Comparison of ENCODE assay signal across 8 mouse cellular contexts in the genomic region with DNA sequence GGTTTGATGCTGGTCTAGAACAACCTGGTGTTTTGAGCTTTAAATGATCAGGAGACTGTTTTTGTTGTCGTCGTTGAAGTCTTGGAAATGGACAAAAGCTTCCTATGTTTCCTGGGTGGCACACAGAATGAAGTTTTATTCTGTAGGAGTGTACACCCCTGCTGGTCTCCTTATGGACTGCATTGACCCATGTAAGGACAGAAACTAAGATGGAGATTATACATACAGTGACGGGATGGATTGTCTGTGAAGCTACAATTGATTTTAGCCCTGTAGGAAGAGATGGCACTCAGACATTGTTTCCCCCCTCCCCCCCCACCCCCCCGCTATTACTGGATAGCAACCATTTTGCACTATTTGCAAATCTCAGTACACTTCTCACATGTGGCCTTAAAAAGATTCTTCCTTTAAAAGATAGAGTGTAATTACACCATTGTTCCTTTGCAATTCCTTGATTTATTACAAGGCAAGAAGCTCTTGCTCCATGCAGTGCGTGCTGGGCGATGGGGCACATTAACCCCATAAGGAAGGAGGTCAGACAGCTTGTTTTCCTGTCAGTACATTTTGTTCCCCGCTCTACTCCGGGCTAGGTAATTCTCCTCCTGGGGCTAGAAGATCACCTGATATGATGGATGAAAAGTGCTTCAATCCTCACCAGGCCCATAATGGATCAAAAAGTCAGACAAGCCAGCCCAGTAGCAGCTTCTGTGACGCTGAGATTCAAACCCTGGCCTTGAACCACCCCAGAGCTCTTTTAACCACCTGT. TPM values are rescaled to one million over a fixed set of nuclear protein-coding genes. Genes with fewer than 3 reads are reported as not detected.
A peak's percentile ranks its signal among the peaks of the same experiment; 100 is the strongest.
DNase-seq lines count a peak whose midpoint lies in the region; ATAC-seq and TF ChIP-seq lines count a peak whose summit lies in the region.

No protein-coding gene starts in this region.

- 33% methylated on average over 9 of the region's 9 CpGs for WGBS in heart, embryonic 15.5 days
- WGBS in liver, embryonic 11.5 days = 35% methylated on average over 9 of the region's 9 CpGs

- peak overlapping the region; percentile 62 for H3K4me3 ChIP-seq in heart, embryonic 15.5 days
- peak overlapping the region; percentile 80; the same call in 1 of the 2 replicates for H3K4me3 ChIP-seq in G1E (ENCODE audit: low read depth, low read length)
- H3K4me3 ChIP-seq in liver, embryonic 11.5 days (ENCODE audit: low read depth, low read length) = peak overlapping the region; percentile 64

- no peak for TF ChIP-seq CTCF in G1E (IDR thresholded peaks at IDR 0.05; ENCODE audit: low read depth, low read length)

- intact Hi-C loops in left cerebral cortex, postnatal 4 days (cut with DNase I) = loop anchor here (10.0 kb wide), 1 partner anchor 159 kb away; a partner anchor contains a TSS

- peak overlapping the region; percentile 77 for H3K4me2 ChIP-seq in heart, embryonic 15.5 days
- H3K4me2 ChIP-seq in liver, embryonic 11.5 days = peak overlapping the region; percentile 77

- no peaks in the 10 kb centered on the region for H3K27me3 ChIP-seq in heart, embryonic 15.5 days
- peaks cover 3% of the 10 kb centered on the region; the same call in 1 of the 2 replicates for H3K27me3 ChIP-seq in G1E (ENCODE audit: insufficient read depth, low read length)
- no peaks in the 10 kb centered on the region for H3K27me3 ChIP-seq in liver, embryonic 11.5 days (replicated peaks; ENCODE audit: control insufficient read depth, insufficient read depth, low read length)
- H3K27me3 ChIP-seq in splenic B cell, adult 2 months (ENCODE audit: control insufficient read depth, insufficient read depth, low read length, poor library complexity, severe bottlenecking) = no peaks in the 10 kb centered on the region

- no peaks in the 10 kb centered on the region for H3K9me3 ChIP-seq in heart, embryonic 15.5 days (replicated peaks)
- no peaks in the 10 kb centered on the region for H3K9me3 ChIP-seq in G1E (replicated peaks)
- H3K9me3 ChIP-seq in liver, embryonic 11.5 days (ENCODE audit: control insufficient read depth, low read length) = no peaks in the 10 kb centered on the region

- no peak for DNase-seq in heart, adult 18-20 months
- no peak for DNase-seq in G1E (ENCODE audit: low spot score)
- DNase-seq in liver, embryonic 11.5 days (ENCODE audit: low spot score) = no peak
- DNase-seq in splenic B cell, adult 2 months (ENCODE audit: low read depth, low spot score) = peak; percentile 9
- DNase-seq in thymus, postnatal 0 days (ENCODE audit: low spot score) = no peak
- no peak for DNase-seq in left cerebral cortex, postnatal 4 days

- peak overlapping the region; percentile 56; the same call in 1 of the 2 replicates for H3K27ac ChIP-seq in heart, embryonic 15.5 days
- no peak overlapping the region for H3K27ac ChIP-seq in liver, embryonic 11.5 days (ENCODE audit: low read depth, low read length)

- peak; percentile 34; the same call in 1 of the 2 replicates for ATAC-seq in heart, embryonic 15.5 days (replicated peaks; ENCODE audit: insufficient number of reproducible peaks, insufficient read depth, low FRiP score, low read depth)
- ATAC-seq in G1E (ENCODE audit: extremely low read depth, insufficient number of reproducible peaks, low FRiP score, poor library complexity, severe bottlenecking) = no peak
- ATAC-seq in erythroid progenitor cell, adult 5-6 weeks (replicated peaks; ENCODE audit: low FRiP score, poor library complexity, severe bottlenecking) = peak; percentile 61
- peak; percentile 46; the same call in 1 of the 2 replicates for ATAC-seq in liver, embryonic 11.5 days (replicated peaks; ENCODE audit: low FRiP score)

- peaks cover 14% of the 10 kb centered on the region for H3K4me1 ChIP-seq in heart, embryonic 15.5 days (replicated peaks)
- H3K4me1 ChIP-seq in G1E (ENCODE audit: insufficient read depth, low read depth, low read length) = peaks cover 16% of the 10 kb centered on the region
- H3K4me1 ChIP-seq in liver, embryonic 11.5 days (replicated peaks; ENCODE audit: control insufficient read depth, insufficient read depth, low read length) = peaks cover 12% of the 10 kb centered on the region

- H3K36me3 ChIP-seq in heart, embryonic 15.5 days = no peaks in the 10 kb centered on the region
- peaks cover 14% of the 10 kb centered on the region for H3K36me3 ChIP-seq in G1E (replicated peaks)
- no peaks in the 10 kb centered on the region for H3K36me3 ChIP-seq in liver, embryonic 11.5 days (ENCODE audit: control insufficient read depth, insufficient read depth, low read length)
- H3K36me3 ChIP-seq in splenic B cell, adult 2 months (ENCODE audit: control insufficient read depth, insufficient read depth, low read length, poor library complexity, severe bottlenecking) = no peaks in the 10 kb centered on the region

- H3K9ac ChIP-seq in heart, embryonic 15.5 days = peak overlapping the region; percentile 71
- H3K9ac ChIP-seq in liver, embryonic 11.5 days (ENCODE audit: low read depth, low read length) = peak overlapping the region; percentile 17; the same call in 1 of the 2 replicates

RNA-seq across cellular contexts. Expression of a gene that starts 0.6 kb away (rescaled TPM):
- 783 and 885 TPM in 2 replicates for polyA plus RNA-seq in heart, embryonic 15.5 days (2015; fragmentation: Nextera tagmentation; extraction: Ambion mirVana)
- total RNA-seq in heart, adult 18-20 months (2021) = 10 to 100 TPM; 73.1 to 80.0 TPM
- total RNA-seq in G1E (2014; fragmentation: Nextera tagmentation) = 8,852 and 13,100 TPM in 2 replicates
- 24.7 and 33.7 TPM in 2 replicates for total RNA-seq in G1E (2017)
- polyA plus RNA-seq in G1E (2012) = 12.3 and 33.6 TPM in 2 replicates
- total RNA-seq in erythroid progenitor cell, adult 5-6 weeks (2015; ENCODE audit: low replicate concordance) = 3,425 and 3,901 TPM in 2 replicates
- 66.8 and 644 TPM in 2 replicates for total RNA-seq in erythroid progenitor cell, adult 5-6 weeks (2017; ENCODE audit: low replicate concordance)
- 860 and 1,217 TPM in 2 replicates for polyA plus RNA-seq in liver, embryonic 11.5 days (2014; fragmentation: Nextera tagmentation; extraction: Ambion mirVana)
- 1,551 and 1,799 TPM in 2 replicates for polyA plus RNA-seq in thymus, postnatal 0 days (2015; fragmentation: Nextera tagmentation; extraction: Ambion mirVana)
- 10 to 100 TPM; 25.3 to 41.7 TPM for total RNA-seq in left cerebral cortex, postnatal 4 days (2021)
